Mouse (Mus musculus): Measurements from ENCODE around the gene D130043K22Rik. TPM values are rescaled to one million over a fixed set of nuclear protein-coding genes. Genes with fewer than 3 reads are reported as not detected.

D130043K22Rik gene
- polyA plus RNA-seq, 1 experiment from 2014 or later: 1.1 TPM

- no peaks in the 10 kb centered on the region for H3K36me3 ChIP-seq (ENCODE audit: control insufficient read depth, insufficient read depth, low read length)
- H3K9me3 ChIP-seq (ENCODE audit: control insufficient read depth, low read length): no peaks in the 10 kb centered on the region
- DNase-seq (ENCODE audit: low spot score, missing footprints) (no peak), ATAC-seq (ENCODE audit: low FRiP score) (no peak)
- H3K4me2 ChIP-seq: no peak overlapping the region
- no peak overlapping the region for H3K9ac ChIP-seq (ENCODE audit: low read length)
- H3K27ac ChIP-seq (ENCODE audit: low read depth, low read length): no peak overlapping the region
- H3K27me3 ChIP-seq (ENCODE audit: control insufficient read depth, insufficient read depth, low read length): no peaks in the 10 kb centered on the region
- H3K4me3 ChIP-seq (ENCODE audit: low read depth, low read length): no peak overlapping the region
- WGBS: 88% methylated on average over 2 of the region's 2 CpGs
- H3K4me1 ChIP-seq (ENCODE audit: control insufficient read depth, insufficient read depth, low read length): no peaks in the 10 kb centered on the region
These were observed 7.1 kb downstream of the D130043K22Rik start for GRCm38 (mm10) chr13:24851989-24852388.

- no peak for ATAC-seq (ENCODE audit: low FRiP score)
- 85% methylated on average over 3 of the region's 3 CpGs for WGBS
- no peak for DNase-seq (ENCODE audit: low spot score, missing footprints)
These were observed 7.6 kb downstream of the D130043K22Rik start for GRCm38 (mm10) chr13:24852570-24852969.

DNA sequence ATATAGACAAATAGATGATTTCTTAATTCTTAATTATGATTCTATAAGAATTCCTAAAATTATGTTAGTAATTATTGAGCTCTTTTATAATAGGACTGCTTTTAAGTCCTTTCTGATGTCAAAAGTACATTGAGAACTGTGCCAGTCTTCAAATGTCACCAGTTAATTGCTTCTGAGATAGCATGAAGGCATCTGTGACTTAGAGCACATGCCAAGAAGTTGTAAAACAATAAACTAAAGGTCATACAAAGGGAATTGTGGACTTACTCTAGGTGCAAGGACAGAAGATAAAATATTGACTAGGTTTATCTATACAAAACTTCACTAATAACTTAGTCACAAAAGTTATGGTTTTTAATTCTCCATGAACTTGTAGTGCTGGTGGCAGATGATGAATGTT is 14.2 kb downstream of the D130043K22Rik start:
- no peak overlapping the region for H3K4me2 ChIP-seq
- H3K27me3 ChIP-seq (ENCODE audit: control insufficient read depth, insufficient read depth, low read length): no peaks in the 10 kb centered on the region
- DNase-seq (ENCODE audit: low spot score, missing footprints) (no peak), ATAC-seq (ENCODE audit: low FRiP score) (no peak)
- H3K4me3 ChIP-seq (ENCODE audit: low read depth, low read length): no peak overlapping the region
- no peaks in the 10 kb centered on the region for H3K36me3 ChIP-seq (ENCODE audit: control insufficient read depth, insufficient read depth, low read length)
- no peaks in the 10 kb centered on the region for H3K9me3 ChIP-seq (ENCODE audit: control insufficient read depth, low read length)
- no peak overlapping the region for H3K9ac ChIP-seq (ENCODE audit: low read length)
- no peak overlapping the region for H3K27ac ChIP-seq (ENCODE audit: low read depth, low read length)
- no peaks in the 10 kb centered on the region for H3K4me1 ChIP-seq (ENCODE audit: control insufficient read depth, insufficient read depth, low read length)

More at GRCm38 (mm10) chr13:24852570-24852969, 7.6 kb downstream of the D130043K22Rik start:
- Histone ChIP-seq H3K4me3 (ENCODE audit: low read depth, low read length) (no peak overlapping the region), H3K27ac (ENCODE audit: low read depth, low read length) (no peak overlapping the region), H3K27me3 (ENCODE audit: control insufficient read depth, insufficient read depth, low read length) (no peaks in the 10 kb centered on the region), H3K9ac (ENCODE audit: low read length) (no peak overlapping the region), H3K9me3 (ENCODE audit: control insufficient read depth, low read length) (no peaks in the 10 kb centered on the region), H3K4me2 (no peak overlapping the region), H3K36me3 (ENCODE audit: control insufficient read depth, insufficient read depth, low read length) (no peaks in the 10 kb centered on the region), H3K4me1 (ENCODE audit: control insufficient read depth, insufficient read depth, low read length) (no peaks in the 10 kb centered on the region)

DNA sequence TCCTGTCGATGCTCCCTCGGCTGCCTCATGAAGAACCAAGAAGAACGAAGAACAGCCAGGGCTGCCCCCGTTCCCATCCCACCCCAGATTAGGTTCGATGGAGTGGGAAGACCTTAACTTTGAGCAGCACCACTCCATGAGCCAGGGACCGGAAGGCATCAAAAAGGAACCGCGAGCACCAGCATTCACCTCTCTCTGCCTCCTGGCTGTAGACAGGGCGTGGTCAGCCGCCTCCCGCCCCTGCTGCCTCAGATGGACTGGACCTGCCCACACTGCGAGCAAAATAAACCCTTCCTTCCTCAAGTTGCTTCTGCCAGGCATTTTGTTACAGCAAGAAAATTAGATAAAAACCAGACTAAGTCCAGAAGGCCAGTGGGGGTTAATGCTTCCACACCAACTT is 16.1 kb downstream of the D130043K22Rik start:
- H3K4me1 ChIP-seq (ENCODE audit: control insufficient read depth, insufficient read depth, low read length): no peaks in the 10 kb centered on the region
- no peaks in the 10 kb centered on the region for H3K27me3 ChIP-seq (ENCODE audit: control insufficient read depth, insufficient read depth, low read length)
- H3K4me3 ChIP-seq (ENCODE audit: low read depth, low read length): no peak overlapping the region
- no peak for ATAC-seq (ENCODE audit: low FRiP score)
- no peaks in the 10 kb centered on the region for H3K9me3 ChIP-seq (ENCODE audit: control insufficient read depth, low read length)
- no peaks in the 10 kb centered on the region for H3K36me3 ChIP-seq (ENCODE audit: control insufficient read depth, insufficient read depth, low read length)
- no peak overlapping the region for H3K4me2 ChIP-seq
- no peak for DNase-seq (ENCODE audit: low spot score, missing footprints)
- WGBS: 81% methylated on average over 12 of the region's 12 CpGs
- no peak overlapping the region for H3K9ac ChIP-seq (ENCODE audit: low read length)
- H3K27ac ChIP-seq (ENCODE audit: low read depth, low read length): no peak overlapping the region

DNA sequence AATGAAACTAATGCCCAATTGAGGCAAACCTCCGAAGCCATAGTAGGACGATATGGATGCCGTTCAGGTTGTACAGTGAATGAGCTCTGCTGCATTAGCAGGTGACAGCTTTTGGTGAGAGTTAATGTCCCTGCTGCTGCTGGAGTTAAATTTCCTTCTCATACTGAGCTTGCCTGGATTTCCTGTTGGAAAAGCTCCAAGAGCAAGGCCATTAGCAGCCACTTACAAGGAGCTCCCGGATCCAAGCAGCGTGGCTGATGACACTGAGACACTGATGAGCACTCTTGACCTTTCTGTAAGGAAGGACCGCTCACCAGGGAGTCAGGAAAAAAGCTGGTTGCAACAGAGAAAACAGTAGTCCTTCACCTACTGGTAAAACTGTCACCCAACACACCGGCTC is 17.1 kb downstream of the D130043K22Rik start:
- ATAC-seq (ENCODE audit: low FRiP score) (no peak), DNase-seq (ENCODE audit: low spot score, missing footprints) (no peak)
- Histone ChIP-seq H3K27ac (ENCODE audit: low read depth, low read length) (no peak overlapping the region), H3K27me3 (ENCODE audit: control insufficient read depth, insufficient read depth, low read length) (no peaks in the 10 kb centered on the region), H3K4me3 (ENCODE audit: low read depth, low read length) (no peak overlapping the region), H3K4me1 (ENCODE audit: control insufficient read depth, insufficient read depth, low read length) (no peaks in the 10 kb centered on the region), H3K9ac (ENCODE audit: low read length) (no peak overlapping the region), H3K9me3 (ENCODE audit: control insufficient read depth, low read length) (no peaks in the 10 kb centered on the region), H3K36me3 (ENCODE audit: control insufficient read depth, insufficient read depth, low read length) (no peaks in the 10 kb centered on the region), H3K4me2 (no peak overlapping the region)
- WGBS: 91% methylated on average over 7 of the region's 7 CpGs

- DNase-seq (ENCODE audit: low spot score, missing footprints) (no peak), ATAC-seq (ENCODE audit: low FRiP score) (no peak)
- Histone ChIP-seq H3K36me3 (ENCODE audit: control insufficient read depth, insufficient read depth, low read length) (no peaks in the 10 kb centered on the region), H3K27ac (ENCODE audit: low read depth, low read length) (no peak overlapping the region), H3K4me3 (ENCODE audit: low read depth, low read length) (no peak overlapping the region), H3K4me1 (ENCODE audit: control insufficient read depth, insufficient read depth, low read length) (no peaks in the 10 kb centered on the region), H3K9me3 (ENCODE audit: control insufficient read depth, low read length) (no peaks in the 10 kb centered on the region), H3K9ac (ENCODE audit: low read length) (no peak overlapping the region), H3K27me3 (ENCODE audit: control insufficient read depth, insufficient read depth, low read length) (no peaks in the 10 kb centered on the region), H3K4me2 (no peak overlapping the region)
- 61% methylated on average over 7 of the region's 7 CpGs for WGBS
These were observed 17.6 kb downstream of the D130043K22Rik start for GRCm38 (mm10) chr13:24862520-24862919.

DNA sequence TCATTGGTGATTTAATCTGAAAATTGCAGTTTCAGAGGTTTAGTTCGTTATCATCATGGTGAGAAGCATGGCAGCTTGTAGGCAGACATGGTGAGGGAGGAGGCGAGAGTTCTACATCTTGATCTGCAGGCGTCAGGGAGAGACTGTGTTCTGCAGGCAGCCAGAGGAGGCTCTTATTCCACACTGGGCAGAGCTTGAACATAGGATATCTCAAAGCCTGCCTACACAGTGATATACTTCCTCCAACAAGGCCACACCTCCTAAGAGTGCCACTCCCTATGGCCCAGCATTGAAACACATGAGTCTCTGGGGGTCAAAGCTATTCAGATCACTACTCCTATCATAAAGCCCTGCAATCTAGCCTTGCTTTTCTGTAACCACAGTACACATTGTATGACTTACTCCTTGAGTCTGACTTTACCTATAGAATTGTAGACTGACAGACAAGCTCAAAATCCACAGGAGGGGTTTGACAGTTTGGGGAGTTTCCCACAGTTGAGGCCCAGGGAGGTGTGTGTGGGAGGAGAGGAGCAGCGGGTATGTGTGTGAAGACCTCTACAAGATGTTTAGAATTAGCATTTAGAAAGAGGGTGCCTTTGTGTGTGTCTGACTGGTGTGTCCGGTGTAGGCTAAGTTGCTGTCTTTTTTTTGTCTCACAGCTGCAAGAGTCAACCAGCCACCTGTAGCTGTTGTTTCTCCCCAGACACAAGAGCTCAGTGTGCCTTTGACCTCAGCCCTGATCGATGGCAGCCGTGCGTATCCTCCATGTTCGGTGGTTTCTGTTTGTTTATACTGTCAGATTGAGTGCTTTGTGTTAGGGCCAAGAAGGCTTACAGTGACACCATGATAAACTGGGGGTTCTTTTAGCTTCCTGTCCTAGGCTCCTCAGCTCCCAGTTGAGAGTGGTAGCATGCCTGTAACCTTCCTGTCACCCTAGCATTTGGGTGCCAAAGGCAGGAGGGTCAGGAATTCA is 21.8 kb downstream of the D130043K22Rik start:
- no peaks in the 10 kb centered on the region for H3K27me3 ChIP-seq (ENCODE audit: control insufficient read depth, insufficient read depth, low read length)
- WGBS: 71% methylated on average over 9 of the region's 9 CpGs

GRCm38 (mm10) chr13:24867789-24868188 is 22.9 kb downstream of the D130043K22Rik start:
- no peaks in the 10 kb centered on the region for H3K36me3 ChIP-seq (ENCODE audit: control insufficient read depth, insufficient read depth, low read length)
- DNase-seq (ENCODE audit: low spot score, missing footprints) (no peak), ATAC-seq (ENCODE audit: low FRiP score) (no peak)
- no peak overlapping the region for H3K27ac ChIP-seq (ENCODE audit: low read depth, low read length)
- H3K27me3 ChIP-seq (ENCODE audit: control insufficient read depth, insufficient read depth, low read length): no peaks in the 10 kb centered on the region
- no peaks in the 10 kb centered on the region for H3K4me1 ChIP-seq (ENCODE audit: control insufficient read depth, insufficient read depth, low read length)
- WGBS: 92% methylated on average over 10 of the region's 10 CpGs
- H3K4me3 ChIP-seq (ENCODE audit: low read depth, low read length): no peak overlapping the region
- no peak overlapping the region for H3K4me2 ChIP-seq
- no peaks in the 10 kb centered on the region for H3K9me3 ChIP-seq (ENCODE audit: control insufficient read depth, low read length)
- H3K9ac ChIP-seq (ENCODE audit: low read length): no peak overlapping the region

More for the DNA sequence above, 21.8 kb downstream of the D130043K22Rik start:
- H3K36me3 ChIP-seq (ENCODE audit: control insufficient read depth, insufficient read depth, low read length): no peaks in the 10 kb centered on the region
- no peaks in the 10 kb centered on the region for H3K9me3 ChIP-seq (ENCODE audit: control insufficient read depth, low read length)
- H3K27ac ChIP-seq (ENCODE audit: low read depth, low read length): no peak overlapping the region
- H3K4me3 ChIP-seq (ENCODE audit: low read depth, low read length): no peak overlapping the region
- H3K4me2 ChIP-seq: no peak overlapping the region
- ATAC-seq (ENCODE audit: low FRiP score) (no peak), DNase-seq (ENCODE audit: low spot score, missing footprints) (no peak)
- no peak overlapping the region for H3K9ac ChIP-seq (ENCODE audit: low read length)
- H3K4me1 ChIP-seq (ENCODE audit: control insufficient read depth, insufficient read depth, low read length): no peaks in the 10 kb centered on the region

- H3K9ac ChIP-seq (ENCODE audit: low read length): no peak overlapping the region
- WGBS: 87% methylated on average over 7 of the region's 7 CpGs
- DNase-seq (ENCODE audit: low spot score, missing footprints) (no peak), ATAC-seq (ENCODE audit: low FRiP score) (no peak)
- H3K4me1 ChIP-seq (ENCODE audit: control insufficient read depth, insufficient read depth, low read length): no peaks in the 10 kb centered on the region
- H3K9me3 ChIP-seq (ENCODE audit: control insufficient read depth, low read length): no peaks in the 10 kb centered on the region
- no peaks in the 10 kb centered on the region for H3K36me3 ChIP-seq (ENCODE audit: control insufficient read depth, insufficient read depth, low read length)
- H3K4me2 ChIP-seq: no peak overlapping the region
- H3K4me3 ChIP-seq (ENCODE audit: low read depth, low read length): no peak overlapping the region
- H3K27ac ChIP-seq (ENCODE audit: low read depth, low read length): no peak overlapping the region
- H3K27me3 ChIP-seq (ENCODE audit: control insufficient read depth, insufficient read depth, low read length): no peaks in the 10 kb centered on the region
These were observed 23.3 kb downstream of the D130043K22Rik start for GRCm38 (mm10) chr13:24868233-24868632.

Data from midbrain, embryonic 11.5 days (tissue).